Mouse (Mus musculus) layer of hippocampus, postnatal 10 days (tissue): Measurements from ENCODE around the gene Gcm2. TPM values are rescaled to one million over a fixed set of nuclear protein-coding genes. Genes with fewer than 3 reads are reported as not detected.

Source experiments
- DNase-seq, 2 experiments: peaks; one replicate each; pipeline ENCODE4 v3.0.0; 2021; ENCODE audit warnings: low spot score in 2 of 2
- total RNA-seq, 2 experiments: library from RNA; stranded (reverse); gene quantifications; 2 replicates each; pipeline ENCODE4 v1.2.3; 2021

Gene Gcm2
- total RNA-seq, 2 experiments from 2014 or later, result not detected

GRCm38 (mm10) chr13:41080700-41081099 lies 30.1 kb downstream of the Gcm2 start:
- DNase-seq, result no peak

- DNase-seq, result no peak
Measured at GRCm38 (mm10) chr13:41079859-41080258, 31.0 kb downstream of the Gcm2 start.

GRCm38 (mm10) chr13:41079421-41079780 lies 31.4 kb downstream of the Gcm2 start, which contains the start of gene Mak:
Gene Mak (minus strand): TSS chr13:41079706.
- DNase-seq, result peak; percentile 35 to 57

GRCm38 (mm10) chr13:41078690-41079420 lies 32.0 kb downstream of the Gcm2 start:
- no peak for DNase-seq

- DNase-seq, result no peak
Measured at GRCm38 (mm10) chr13:41077921-41078320, 32.9 kb downstream of the Gcm2 start.

- no peak for DNase-seq
Measured at GRCm38 (mm10) chr13:41073819-41074218, 37.0 kb downstream of the Gcm2 start.

GRCm38 (mm10) chr13:41071617-41072016 lies 39.2 kb downstream of the Gcm2 start:
- no peak for DNase-seq

- DNase-seq, result no peak
Measured at GRCm38 (mm10) chr13:41067618-41068017, 43.2 kb downstream of the Gcm2 start.

- DNase-seq, result no peak
Measured at GRCm38 (mm10) chr13:41051965-41052364, 58.9 kb downstream of the Gcm2 start.

Other genes with a start within 250 kb of the Gcm2 start
- 10 to 100 TPM; 34.8 to 34.9 TPM for gene Pak1ip1, start 110.0 kb downstream of the Gcm2 start, total RNA-seq
- 10 to 100 TPM; 66.6 to 75.7 TPM for gene Tmem14c, start 94.7 kb downstream of the Gcm2 start, total RNA-seq
- gene Mak, start 31.3 kb downstream of the Gcm2 start, total RNA-seq, result 1 to 10 TPM; 1.1 to 2.0 TPM
- under 1 TPM in 1 of 2 experiments, not detected in 1; 0.18 TPM for gene Sycp2l, start 3.3 kb upstream of the Gcm2 start, total RNA-seq
- gene Elovl2, start 109.4 kb upstream of the Gcm2 start, total RNA-seq, result 10 to 100 TPM; 42.1 to 44.2 TPM
- 100 to 1,000 TPM; 122 to 128 TPM for gene Smim13, start 138.8 kb upstream of the Gcm2 start, total RNA-seq
- not detected for gene Gm17364, start 162.9 kb upstream of the Gcm2 start, total RNA-seq